Mouse (Mus musculus) forebrain, postnatal 0 days (tissue): ENCODE measurements at regions not wholly inside any gene's neighbourhood (a gene's known extent, or its start where the extent isn't known, plus 50 kb on each side); places are given as distances from the start of the nearest gene placed in this dataset.

Source experiments
- ATAC-seq: fragments of 200-750 bp; cut with Nextera tagmentation; 2 replicates; pipeline ENCODE4 v1.8.0; 2017; ENCODE audit warnings: mild to moderate bottlenecking, moderate library complexity
- DNase-seq: peaks from one replicate; pipeline ENCODE4 v3.0.0-alpha.2; 2015
- H3K27ac ChIP-seq: fragments of 300-500 bp; sonication (generic); 2 replicates; pipeline ENCODE4 v1.5.1; 2014; ENCODE audit warnings: low read depth, mild to moderate bottlenecking, antibody characterized with exemption, low read length, moderate library complexity, mixed read lengths
- H3K27me3 ChIP-seq: fragments of 300-500 bp; sonication (generic); 2 replicates; pipeline ENCODE4 v1.6.1; 2014; ENCODE audit warnings: mild to moderate bottlenecking, low read length, mixed read lengths; ENCODE audit not compliant: insufficient read depth
- H3K36me3 ChIP-seq: fragments of 300-500 bp; sonication (generic); 2 replicates; pipeline ENCODE4 v1.6.1; 2014; ENCODE audit warnings: mild to moderate bottlenecking, moderate library complexity; ENCODE audit not compliant: insufficient read depth
- H3K4me1 ChIP-seq: fragments of 300-500 bp; sonication (generic); 2 replicates; pipeline ENCODE4 v1.6.1; 2014; ENCODE audit warnings: antibody characterized with exemption; ENCODE audit not compliant: insufficient read depth
- H3K4me2 ChIP-seq: fragments of 300-500 bp; sonication (generic); 2 replicates; pipeline ENCODE4 v1.6.1; 2014; ENCODE audit warnings: low read depth, mild to moderate bottlenecking, moderate library complexity
- H3K4me3 ChIP-seq: fragments of 300-500 bp; sonication (generic); 2 replicates; pipeline ENCODE4 v1.5.1; 2014; ENCODE audit warnings: low read depth, low read length, mixed read lengths
- H3K9ac ChIP-seq: fragments of 300-500 bp; sonication (generic); 2 replicates; pipeline ENCODE4 v1.6.1; 2014; ENCODE audit warnings: mild to moderate bottlenecking
- H3K9me3 ChIP-seq: fragments of 300-500 bp; sonication (generic); 2 replicates; pipeline ENCODE4 v1.6.1; 2016; ENCODE audit warnings: low read length
- CTCF ChIP-seq: sonication (generic); IDR thresholded peaks from 2 replicates; pipeline ENCODE4 v1.5.1; 2016; ENCODE audit warnings: antibody characterized with exemption, control low read depth, low read depth
- WGBS: fragments of 180-500 bp; shearing (Covaris S2); extraction: QIAGEN DNeasy Blood & Tissue Kit; methylation state at CpG from one replicate; pipeline ENCODE4 v1.1.7; 2014; 5-methylcytosine and 5-hydroxymethylcytosine counted together

- DNase-seq (no peak), ATAC-seq (no peak)
- Histone ChIP-seq H3K27ac (no peak overlapping the region), H3K4me1 (no peaks in the 10 kb centered on the region), H3K4me3 (no peak overlapping the region), H3K9ac (no peak overlapping the region), H3K4me2 (no peak overlapping the region), H3K9me3 (no peaks in the 10 kb centered on the region), H3K36me3 (no peaks in the 10 kb centered on the region), H3K27me3 (no peaks in the 10 kb centered on the region)
- 95% methylated on average over 2 of the region's 2 CpGs for WGBS
- TF ChIP-seq CTCF: no peak
These were observed 81.4 kb downstream of the Mtpn start for GRCm38 (mm10) chr6:35458250-35458649.

- Histone ChIP-seq H3K4me1 (no peaks in the 10 kb centered on the region), H3K4me3 (no peak overlapping the region), H3K4me2 (no peak overlapping the region), H3K36me3 (no peaks in the 10 kb centered on the region), H3K27ac (no peak overlapping the region), H3K27me3 (no peaks in the 10 kb centered on the region), H3K9me3 (no peaks in the 10 kb centered on the region), H3K9ac (no peak overlapping the region)
- DNase-seq (no peak), ATAC-seq (no peak)
- 96% methylated on average over 1 of the region's 1 CpGs for WGBS
- no peak for TF ChIP-seq CTCF
These were observed 94.7 kb downstream of the Mtpn start for GRCm38 (mm10) chr6:35445007-35445406.

- no peaks in the 10 kb centered on the region for H3K4me1 ChIP-seq
- 62% methylated on average over 3 of the region's 3 CpGs for WGBS
- TF ChIP-seq CTCF: no peak
- peak; percentile 48 for ATAC-seq
- H3K9ac ChIP-seq: no peak overlapping the region
- H3K36me3 ChIP-seq: no peaks in the 10 kb centered on the region
- H3K27me3 ChIP-seq: no peaks in the 10 kb centered on the region
- no peaks in the 10 kb centered on the region for H3K9me3 ChIP-seq
- H3K4me2 ChIP-seq: no peak overlapping the region
- H3K4me3 ChIP-seq: no peak overlapping the region
- no peak overlapping the region for H3K27ac ChIP-seq
- DNase-seq: peak; percentile 18
These were observed 100.4 kb upstream of the Fam180a start for GRCm38 (mm10) chr6:35426301-35426700.

- Histone ChIP-seq H3K36me3 (no peaks in the 10 kb centered on the region), H3K4me1 (no peaks in the 10 kb centered on the region), H3K9ac (no peak overlapping the region), H3K4me3 (no peak overlapping the region), H3K4me2 (no peak overlapping the region), H3K9me3 (no peaks in the 10 kb centered on the region), H3K27ac (no peak overlapping the region), H3K27me3 (no peaks in the 10 kb centered on the region)
- 95% methylated on average over 2 of the region's 2 CpGs for WGBS
- ATAC-seq (no peak), DNase-seq (no peak)
- no peak for TF ChIP-seq CTCF
These were observed 98.6 kb upstream of the Fam180a start for GRCm38 (mm10) chr6:35424521-35424920.

GRCm38 (mm10) chr6:35420924-35421323 lies 95.0 kb upstream of the Fam180a start:
- Histone ChIP-seq H3K36me3 (no peaks in the 10 kb centered on the region), H3K4me3 (no peak overlapping the region), H3K27me3 (no peaks in the 10 kb centered on the region), H3K27ac (no peak overlapping the region), H3K4me1 (no peaks in the 10 kb centered on the region), H3K9ac (no peak overlapping the region), H3K9me3 (no peaks in the 10 kb centered on the region), H3K4me2 (no peak overlapping the region)
- WGBS: 91% methylated on average over 7 of the region's 7 CpGs
- no peak for DNase-seq
- no peak for TF ChIP-seq CTCF
- ATAC-seq: no peak

GRCm38 (mm10) chr6:35405044-35405443 lies 79.1 kb upstream of the Fam180a start:
- DNase-seq (no peak), ATAC-seq (no peak)
- 70% methylated on average over 9 of the region's 9 CpGs for WGBS
- Histone ChIP-seq H3K4me2 (no peak overlapping the region), H3K9me3 (no peaks in the 10 kb centered on the region), H3K27me3 (no peaks in the 10 kb centered on the region), H3K4me1 (no peaks in the 10 kb centered on the region), H3K36me3 (no peaks in the 10 kb centered on the region), H3K9ac (no peak overlapping the region), H3K4me3 (no peak overlapping the region), H3K27ac (no peak overlapping the region)
- TF ChIP-seq CTCF: no peak

GRCm38 (mm10) chr6:35403341-35403910 lies 77.5 kb upstream of the Fam180a start:
- WGBS: 68% methylated on average over 5 of the region's 5 CpGs

More at GRCm38 (mm10) chr6:35403341-35403910, 77.5 kb upstream of the Fam180a start:
- no peaks in the 10 kb centered on the region for H3K4me1 ChIP-seq
- H3K4me3 ChIP-seq: no peak overlapping the region
- DNase-seq: no peak
- H3K27me3 ChIP-seq: no peaks in the 10 kb centered on the region
- no peak overlapping the region for H3K4me2 ChIP-seq
- H3K36me3 ChIP-seq: no peaks in the 10 kb centered on the region
- no peak for TF ChIP-seq CTCF
- no peaks in the 10 kb centered on the region for H3K9me3 ChIP-seq
- ATAC-seq: no peak
- no peak overlapping the region for H3K27ac ChIP-seq
- no peak overlapping the region for H3K9ac ChIP-seq
